Mouse (Mus musculus) urinary bladder, postnatal 25 days (tissue): ENCODE measurements at regions not wholly inside any gene's neighbourhood (a gene's known extent, or its start where the extent isn't known, plus 50 kb on each side); places are given as distances from the start of the nearest gene placed in this dataset.

Source experiments
- DNase-seq: peaks from one replicate; pipeline ENCODE4 v3.0.0; 2022; ENCODE audit warnings: low spot score

- DNase-seq: no peak
These were observed 426.1 kb downstream of the Adra2a start for GRCm38 (mm10) chr19:54470034-54470433.

- DNase-seq: peak; percentile 3
These were observed 454.1 kb downstream of the Adra2a start for GRCm38 (mm10) chr19:54498066-54498465.

- no peak for DNase-seq
These were observed 489.9 kb downstream of the Adra2a start for GRCm38 (mm10) chr19:54533858-54534257.

- no peak for DNase-seq
These were observed 511.4 kb downstream of the Adra2a start for GRCm38 (mm10) chr19:54555351-54555750.

DNA sequence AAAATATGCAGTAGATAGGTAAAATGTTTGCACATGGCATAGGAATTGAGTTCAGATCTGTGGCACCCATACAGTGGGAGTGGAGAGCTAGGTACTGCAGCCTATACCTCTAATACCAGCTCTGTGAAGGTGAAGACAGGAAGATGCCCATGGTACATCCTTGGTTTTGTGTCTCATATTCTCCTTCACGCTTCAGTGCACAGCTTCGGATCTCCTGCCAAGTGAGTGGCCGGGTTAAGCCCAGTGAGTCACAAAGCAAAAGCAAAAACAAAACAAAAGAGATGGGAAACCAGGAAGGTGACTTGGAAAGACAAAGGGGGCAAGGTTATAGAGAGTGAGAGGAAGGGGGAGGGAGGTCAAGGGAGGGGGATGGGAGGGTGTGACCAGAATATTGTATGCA is 514.0 kb downstream of the Adra2a start:
- no peak for DNase-seq

- DNase-seq: no peak
These were observed 539.6 kb downstream of the Adra2a start for GRCm38 (mm10) chr19:54583574-54583973.

GRCm38 (mm10) chr19:54584687-54585237 is 540.8 kb downstream of the Adra2a start:
- DNase-seq: no peak

GRCm38 (mm10) chr19:54585326-54585725 is 541.4 kb downstream of the Adra2a start:
- DNase-seq: no peak

- DNase-seq: no peak
These were observed 523.7 kb downstream of the Gpam start for GRCm38 (mm10) chr19:54603345-54603744.

- DNase-seq: no peak
These were observed 521.7 kb downstream of the Gpam start for GRCm38 (mm10) chr19:54605346-54605745.

- DNase-seq: no peak
These were observed 510.1 kb downstream of the Gpam start for GRCm38 (mm10) chr19:54616924-54617323.
